In genomic region chr6:142947029-142947428, GRCm38 (mm10) we compare ENCODE assay signal across 17 mouse cellular contexts. TPM values are rescaled to one million over a fixed set of nuclear protein-coding genes. Genes with fewer than 3 reads are reported as not detected.
DNase-seq lines count a peak whose midpoint lies in the region; ATAC-seq lines count a peak whose summit lies in the region.
"Had no signal": no experiment of that assay in that cellular context is flagged by ENCODE, and none has a peak within 500 bp of the region (broad histone marks: within the 10 kb centered on the region; RNA-seq: fewer than 3 reads in every experiment).

No protein-coding gene starts in this region.

- H3K4me2 ChIP-seq in heart, embryonic 12.5 days = no peak overlapping the region
- no peak overlapping the region for H3K4me2 ChIP-seq in limb, embryonic 12.5 days
- H3K4me2 ChIP-seq in liver, embryonic 12.5 days = no peak overlapping the region
- H3K4me2 ChIP-seq: embryonic facial prominence, embryonic 12.5 days; forebrain, embryonic 12.5 days; heart, embryonic 13.5 days; hindbrain, embryonic 15.5 days had no signal

- ATAC-seq in heart, embryonic 12.5 days (ENCODE audit: insufficient number of reproducible peaks, low FRiP score) = no peak
- no peak for ATAC-seq in limb, embryonic 12.5 days (ENCODE audit: insufficient number of reproducible peaks, insufficient read depth, low FRiP score, low TSS enrichment, low read depth)
- no peak for ATAC-seq in liver, embryonic 12.5 days
- ATAC-seq: forebrain, embryonic 16.5 days had no signal

- H3K27me3 ChIP-seq in heart, embryonic 12.5 days (replicated peaks) = no peaks in the 10 kb centered on the region
- no peaks in the 10 kb centered on the region for H3K27me3 ChIP-seq in limb, embryonic 12.5 days
- no peaks in the 10 kb centered on the region for H3K27me3 ChIP-seq in limb, embryonic 10.5 days (ENCODE audit: low read depth, poor library complexity, severe bottlenecking)
- no peaks in the 10 kb centered on the region for H3K27me3 ChIP-seq in liver, embryonic 12.5 days (replicated peaks)
- H3K27me3 ChIP-seq: embryonic facial prominence, embryonic 12.5 days; forebrain, embryonic 12.5 days; heart, embryonic 13.5 days; hindbrain, embryonic 15.5 days had no signal

- H3K9ac ChIP-seq in heart, embryonic 12.5 days = no peak overlapping the region
- no peak overlapping the region for H3K9ac ChIP-seq in limb, embryonic 12.5 days (replicated peaks)
- no peak overlapping the region for H3K9ac ChIP-seq in liver, embryonic 12.5 days
- H3K9ac ChIP-seq: embryonic facial prominence, embryonic 12.5 days; forebrain, embryonic 12.5 days; heart, embryonic 13.5 days; hindbrain, embryonic 15.5 days had no signal

- no peak overlapping the region for H3K4me3 ChIP-seq in heart, embryonic 12.5 days
- no peak overlapping the region for H3K4me3 ChIP-seq in limb, embryonic 12.5 days (replicated peaks)
- no peak overlapping the region for H3K4me3 ChIP-seq in limb, embryonic 10.5 days
- no peak overlapping the region for H3K4me3 ChIP-seq in liver, embryonic 12.5 days
- H3K4me3 ChIP-seq: embryonic facial prominence, embryonic 12.5 days; forebrain, embryonic 12.5 days; heart, embryonic 13.5 days; hindbrain, embryonic 15.5 days had no signal

- no peak overlapping the region for H3K27ac ChIP-seq in heart, embryonic 12.5 days (ENCODE audit: poor library complexity, severe bottlenecking)
- H3K27ac ChIP-seq in limb, embryonic 12.5 days = 0 out of 2 replicates have a peak overlapping the region, but pooled peaks have one; percentile 29
- H3K27ac ChIP-seq in limb, embryonic 10.5 days = no peak overlapping the region
- H3K27ac ChIP-seq in liver, embryonic 12.5 days = no peak overlapping the region
- H3K27ac ChIP-seq: embryonic facial prominence, embryonic 12.5 days; forebrain, embryonic 12.5 days; heart, embryonic 13.5 days; hindbrain, embryonic 15.5 days had no signal

- no peaks in the 10 kb centered on the region for H3K36me3 ChIP-seq in heart, embryonic 12.5 days
- no peaks in the 10 kb centered on the region for H3K36me3 ChIP-seq in limb, embryonic 12.5 days
- H3K36me3 ChIP-seq in limb, embryonic 10.5 days = no peaks in the 10 kb centered on the region
- H3K36me3 ChIP-seq in liver, embryonic 12.5 days = no peaks in the 10 kb centered on the region
- H3K36me3 ChIP-seq: embryonic facial prominence, embryonic 12.5 days; forebrain, embryonic 12.5 days; heart, embryonic 13.5 days had no signal

- peak; percentile 23 for DNase-seq in heart, adult 11 months
- no peak for DNase-seq in limb, embryonic 10.5 days (ENCODE audit: low spot score)
- peak; percentile 44 for DNase-seq in thymus, postnatal 4 days
- DNase-seq in thymus, postnatal 10 days (ENCODE audit: low spot score in 2 of 2) = no peak
- DNase-seq: adrenal gland, postnatal 14 days; B cell, adult 2 months; cerebellum, adult 9-10 months; gastrocnemius, postnatal 14 days; heart, postnatal 36 days had no signal

- WGBS in heart, embryonic 12.5 days = 79% methylated on average over 6 of the region's 6 CpGs
- WGBS in limb, embryonic 12.5 days = 79% methylated on average over 6 of the region's 6 CpGs
- 83% methylated on average over 6 of the region's 6 CpGs for WGBS in limb, embryonic 10.5 days
- WGBS in liver, embryonic 12.5 days (ENCODE audit: insufficient replicate concordance) = 51% methylated on average over 6 of the region's 6 CpGs

- no peaks in the 10 kb centered on the region; the same call in 1 of the 2 replicates for H3K9me3 ChIP-seq in heart, embryonic 12.5 days (replicated peaks)
- no peaks in the 10 kb centered on the region for H3K9me3 ChIP-seq in limb, embryonic 12.5 days
- no peaks in the 10 kb centered on the region for H3K9me3 ChIP-seq in limb, embryonic 10.5 days (replicated peaks)
- no peaks in the 10 kb centered on the region for H3K9me3 ChIP-seq in liver, embryonic 12.5 days (replicated peaks)
- H3K9me3 ChIP-seq: embryonic facial prominence, embryonic 12.5 days; forebrain, embryonic 12.5 days; heart, embryonic 13.5 days; hindbrain, embryonic 15.5 days had no signal

- H3K4me1 ChIP-seq in heart, embryonic 12.5 days (replicated peaks) = no peaks in the 10 kb centered on the region
- peaks cover 29% of the 10 kb centered on the region for H3K4me1 ChIP-seq in limb, embryonic 12.5 days (replicated peaks)
- peaks cover 17% of the 10 kb centered on the region for H3K4me1 ChIP-seq in limb, embryonic 10.5 days
- H3K4me1 ChIP-seq in liver, embryonic 12.5 days = peaks cover 13% of the 10 kb centered on the region; the same call in 1 of the 2 replicates

RNA-seq across cellular contexts. Expression of gene St8sia1, which starts 17.2 kb away (rescaled TPM):
- polyA plus RNA-seq in heart, embryonic 12.5 days (2016; fragmentation: Nextera tagmentation; extraction: Ambion mirVana) = 3.7 and 4.0 TPM in 2 replicates
- 1.5 and 2.2 TPM in 2 replicates for polyA plus RNA-seq in limb, embryonic 12.5 days (2016; fragmentation: Nextera tagmentation; extraction: Ambion mirVana)
- 0.73 and 0.91 TPM in 2 replicates for polyA plus RNA-seq in limb, embryonic 10.5 days (2016; fragmentation: Nextera tagmentation; extraction: Ambion mirVana)
- polyA plus RNA-seq in liver, embryonic 12.5 days (2016; fragmentation: Nextera tagmentation; extraction: Ambion mirVana) = 0.67 TPM in 2 replicates

Comparison
In these comparisons a context has a peak if more than half of its experiments do, and no peak if none do; other contexts are left out.
1. DNase-seq: peak in heart, adult 11 months (single experiment) and thymus, postnatal 4 days (single experiment); none in limb, embryonic 10.5 days (single experiment) and thymus, postnatal 10 days (0 of 2).